Mouse (Mus musculus) adipocyte (in vitro differentiated cells): ENCODE data around the gene Kif23.

Source experiments
- DNase-seq: peaks from one replicate; pipeline ENCODE4 v3.0.0-alpha.2; 2016; ENCODE audit warnings: low spot score

Kif23 gene

GRCm38 (mm10) chr9:61947402-61948346 lies 1.1 kb upstream of the Kif23 start:
- DNase-seq: peak; percentile 82

- no peak for DNase-seq
Observed at GRCm38 (mm10) chr9:61945973-61946611, 482 bp downstream of the Kif23 start.

GRCm38 (mm10) chr9:61941054-61941453 lies 5.5 kb downstream of the Kif23 start:
- no peak for DNase-seq

GRCm38 (mm10) chr9:61933333-61933732 lies 13.2 kb downstream of the Kif23 start:
- no peak for DNase-seq

- no peak for DNase-seq
Observed at GRCm38 (mm10) chr9:61932009-61932408, 14.6 kb downstream of the Kif23 start.

- DNase-seq: no peak
Observed at GRCm38 (mm10) chr9:61925086-61925660, 21.4 kb downstream of the Kif23 start.

- DNase-seq: no peak
Observed at GRCm38 (mm10) chr9:61920331-61920730, 26.2 kb downstream of the Kif23 start.

GRCm38 (mm10) chr9:61919464-61919863 lies 27.1 kb downstream of the Kif23 start:
- DNase-seq: no peak

GRCm38 (mm10) chr9:61917436-61917835 lies 29.1 kb downstream of the Kif23 start:
- DNase-seq: no peak

GRCm38 (mm10) chr9:61916986-61917385 lies 29.6 kb downstream of the Kif23 start:
- no peak for DNase-seq

- no peak for DNase-seq
Observed at GRCm38 (mm10) chr9:61915393-61916005, 31.1 kb downstream of the Kif23 start.

GRCm38 (mm10) chr9:61914917-61915300 lies 31.7 kb downstream of the Kif23 start:
- no peak for DNase-seq

GRCm38 (mm10) chr9:61914203-61914916 lies 32.2 kb downstream of the Kif23 start, which contains the start of gene Rplp1:
Gene Rplp1 (minus strand): TSS chr9:61914542.
- DNase-seq: peak; percentile 98

GRCm38 (mm10) chr9:61911300-61912128 lies 35.1 kb downstream of the Kif23 start:
- DNase-seq: no peak

GRCm38 (mm10) chr9:61910526-61911256 lies 35.9 kb downstream of the Kif23 start:
- DNase-seq: no peak

GRCm38 (mm10) chr9:61909633-61910032 lies 36.9 kb downstream of the Kif23 start:
- DNase-seq: no peak

GRCm38 (mm10) chr9:61908832-61909407 lies 37.7 kb downstream of the Kif23 start:
- no peak for DNase-seq

- no peak for DNase-seq
Observed at GRCm38 (mm10) chr9:61908341-61908740, 38.2 kb downstream of the Kif23 start.

GRCm38 (mm10) chr9:61907621-61908295 lies 38.8 kb downstream of the Kif23 start:
- DNase-seq: no peak
